Mouse (Mus musculus) C2C12 (cell line): ENCODE data around the gene Glra4. TPM values are rescaled to one million over a fixed set of nuclear protein-coding genes. Genes with fewer than 3 reads are reported as not detected.

ENCODE experiments used
- H3K27me3 ChIP-seq: one replicate; pipeline ENCODE4 v1.6.1; 2011; ENCODE audit not compliant: control insufficient read depth, insufficient read depth, insufficient read length
- H3K36me3 ChIP-seq: one replicate; pipeline ENCODE4 v1.6.1; 2011; ENCODE audit not compliant: control insufficient read depth, insufficient read depth
- H3K4me3 ChIP-seq: one replicate; pipeline ENCODE4 v1.5.1; 2011; ENCODE audit warnings: mild to moderate bottlenecking, control low read depth; ENCODE audit not compliant: poor library complexity, insufficient read depth, severe bottlenecking
- H3K79me2 ChIP-seq: one replicate; pipeline ENCODE4 v1.6.1; 2011; ENCODE audit not compliant: control insufficient read depth, insufficient read depth
- H3K79me3 ChIP-seq: one replicate; pipeline ENCODE4 v1.6.1; 2011; ENCODE audit warnings: low read depth, control low read depth
- H3ac ChIP-seq: one replicate; pipeline ENCODE3; 2011; ENCODE audit warnings: low read depth; ENCODE audit not compliant: control insufficient read depth, insufficient read length
- CEBPB ChIP-seq: IDR thresholded peaks from one replicate; pipeline ENCODE4 v1.6.1; 2011; ENCODE audit warnings: low read depth, mild to moderate bottlenecking, control low read depth, moderate library complexity
- MAX ChIP-seq: IDR thresholded peaks from one replicate; pipeline ENCODE4 v1.6.1; 2011; ENCODE audit warnings: mild to moderate bottlenecking, control low read depth
- MYOD1 ChIP-seq: IDR thresholded peaks from one replicate; pipeline ENCODE4 v1.6.1; 2011; ENCODE audit warnings: low read depth; ENCODE audit not compliant: control insufficient read depth, insufficient read length
- MYOG ChIP-seq: IDR thresholded peaks from one replicate; pipeline ENCODE4 v1.6.1; 2011; ENCODE audit not compliant: control insufficient read depth, insufficient read length; ENCODE audit errors: extremely low read depth
- USF1 ChIP-seq: IDR thresholded peaks from one replicate; pipeline ENCODE4 v1.6.1; 2011; ENCODE audit warnings: low read depth, mild to moderate bottlenecking, control low read depth, moderate library complexity
- polyA plus RNA-seq: library from polyadenylated mRNA; unstranded; fragments of >200 nt; fragmentation: generic; extraction: Trizol; gene quantifications from one replicate; pipeline ENCODE4 v1.2.1, GENCODE M21; 2012; ENCODE audit warnings: missing spikeins

Glra4 gene
- polyA plus RNA-seq, 1 experiment = not detected

- Histone ChIP-seq H3K36me3 (no peaks in the 10 kb centered on the region), H3K79me2 (no peaks in the 10 kb centered on the region), H3ac (no peak overlapping the region), H3K79me3 (no peaks in the 10 kb centered on the region), H3K4me3 (no peak overlapping the region), H3K27me3 (no peaks in the 10 kb centered on the region)
- no peak for TF ChIP-seq MYOD1
Measured at GRCm38 (mm10) chrX:136708782-136709181, 71.2 kb downstream of the Glra4 start.

DNA sequence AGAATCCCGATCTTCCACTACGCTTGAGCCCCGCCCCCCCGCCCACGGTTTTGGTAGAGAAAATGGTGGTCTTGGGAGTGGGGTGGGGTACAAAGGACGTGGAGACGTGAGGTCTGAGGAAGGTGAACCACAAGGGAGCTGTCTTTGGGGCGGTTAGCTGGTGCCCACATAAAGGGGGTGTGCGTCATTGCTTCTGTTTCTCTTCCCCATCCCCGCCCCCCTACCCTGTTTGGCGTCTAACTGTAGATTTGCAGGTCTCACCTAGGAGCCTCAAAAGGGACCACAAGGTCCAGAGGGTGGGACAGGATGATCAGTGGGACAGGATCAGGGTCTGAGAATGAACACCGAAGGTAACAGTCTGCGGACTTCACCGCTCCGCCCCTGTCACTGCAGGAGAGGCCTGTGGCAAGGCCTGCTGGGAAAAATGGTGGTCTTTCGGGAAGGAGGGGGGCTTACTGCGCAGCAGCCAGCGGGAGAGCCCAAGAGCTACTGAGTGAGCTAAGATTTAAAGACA is 71.7 kb downstream of the Glra4 start:
- H3K36me3 ChIP-seq = no peaks in the 10 kb centered on the region
- H3K27me3 ChIP-seq = no peaks in the 10 kb centered on the region
- no peak overlapping the region for H3K4me3 ChIP-seq
- no peaks in the 10 kb centered on the region for H3K79me2 ChIP-seq
- no peak for TF ChIP-seq MAX
- no peak for TF ChIP-seq MYOD1
- TF ChIP-seq CEBPB = no peak
- TF ChIP-seq USF1 = no peak
- TF ChIP-seq MYOG = no peak
- no peaks in the 10 kb centered on the region for H3K79me3 ChIP-seq
- H3ac ChIP-seq = no peak overlapping the region

Other genes starting within 250 kb of the Glra4 start
- not detected for gene Kir3dl2, start 236.1 kb downstream of the Glra4 start, polyA plus RNA-seq
- gene Tceal3, start 189.3 kb downstream of the Glra4 start, polyA plus RNA-seq = 0.18 TPM
- gene Tceal1, start 72.2 kb downstream of the Glra4 start, polyA plus RNA-seq = 0.42 TPM
- 225 TPM for gene Morf4l2, start 36.5 kb downstream of the Glra4 start, polyA plus RNA-seq
- 0.04 TPM for gene Plp1, start 42.5 kb upstream of the Glra4 start, polyA plus RNA-seq
- not detected for gene Rab9b, start 88.6 kb upstream of the Glra4 start, polyA plus RNA-seq
- not detected for gene H2bfm, start 147.2 kb upstream of the Glra4 start, polyA plus RNA-seq
- gene Tmsb15b2, start 195.4 kb upstream of the Glra4 start, polyA plus RNA-seq = not detected
- gene Tmsb15l, start 196.7 kb upstream of the Glra4 start, polyA plus RNA-seq = 0.07 TPM
- not detected for gene Tmsb15b1, start 196.7 kb upstream of the Glra4 start, polyA plus RNA-seq
- gene Zcchc18, start 213.0 kb upstream of the Glra4 start, polyA plus RNA-seq = 0.04 TPM